Mouse (Mus musculus) stomach, postnatal 0 days (tissue): ENCODE results near the gene Stx6. TPM values are rescaled to one million over a fixed set of nuclear protein-coding genes. Genes with fewer than 3 reads are reported as not detected.
"Not testable (repeated sequence)": the region's sequence is repeated elsewhere in the genome, so short reads cannot be mapped to it uniquely, and the experiment has no call there.

Source experiments
- ATAC-seq: fragments of 200-750 bp; cut with Nextera tagmentation; 2 replicates; pipeline ENCODE4 v1.8.0; 2017; ENCODE audit not compliant: low FRiP score, low TSS enrichment
- DNase-seq: peaks from one replicate; pipeline ENCODE4 v3.0.0-alpha.2; 2016; ENCODE audit warnings: low spot score
- H3K27ac ChIP-seq: fragments of 300-500 bp; sonication (generic); replicated peaks from 2 replicates; pipeline ENCODE4 v1.5.1; 2014; ENCODE audit warnings: mild to moderate bottlenecking, control low read depth
- H3K27me3 ChIP-seq: fragments of 300-500 bp; sonication (generic); 2 replicates; pipeline ENCODE4 v1.6.1; 2014; ENCODE audit warnings: low read length; ENCODE audit not compliant: control insufficient read depth, insufficient read depth
- H3K36me3 ChIP-seq: fragments of 300-500 bp; sonication (generic); 2 replicates; pipeline ENCODE4 v1.6.1; 2014; ENCODE audit warnings: low read length, mixed read lengths; ENCODE audit not compliant: control insufficient read depth, insufficient read depth
- H3K4me1 ChIP-seq: fragments of 300-500 bp; sonication (generic); replicated peaks from 2 replicates; pipeline ENCODE4 v1.6.1; 2014; ENCODE audit warnings: antibody characterized with exemption; ENCODE audit not compliant: control insufficient read depth, insufficient read depth
- H3K4me2 ChIP-seq: fragments of 300-500 bp; sonication (generic); replicated peaks from 2 replicates; pipeline ENCODE4 v1.6.1; 2014; ENCODE audit warnings: low read depth, mild to moderate bottlenecking, control low read depth, moderate library complexity
- H3K4me3 ChIP-seq: fragments of 300-500 bp; sonication (generic); 2 replicates; pipeline ENCODE4 v1.5.1; 2014; ENCODE audit warnings: low read depth, low read length, control low read depth
- H3K9ac ChIP-seq: fragments of 300-500 bp; sonication (generic); 2 replicates; pipeline ENCODE4 v1.6.1; 2014; ENCODE audit warnings: mild to moderate bottlenecking, low read length, control low read depth, mixed read lengths
- H3K9me3 ChIP-seq: fragments of 300-500 bp; sonication (generic); 2 replicates; pipeline ENCODE4 v1.6.1; 2016; ENCODE audit warnings: low read length; ENCODE audit not compliant: control insufficient read depth
- CTCF ChIP-seq: IDR thresholded peaks from 2 replicates; pipeline ENCODE4 v1.5.1; 2016; ENCODE audit warnings: antibody characterized with exemption, low read depth, mild to moderate bottlenecking, moderate library complexity
- EP300 ChIP-seq: optimal IDR thresholded peaks from 2 replicates; pipeline ENCODE3; 2016; ENCODE audit warnings: antibody characterized with exemption
- WGBS: fragments of 180-500 bp; shearing (Covaris S2); extraction: QIAGEN DNeasy Blood & Tissue Kit; methylation state at CpG from one replicate; pipeline ENCODE4 v1.1.7; 2014; 5-methylcytosine and 5-hydroxymethylcytosine counted together
- polyA plus RNA-seq: library from polyadenylated mRNA; unstranded; fragments of >200 nt; fragmentation: Nextera tagmentation; extraction: Ambion mirVana; gene quantifications from 2 replicates; pipeline ENCODE4 v1.2.1, GENCODE M21; 2015

Stx6 gene
- polyA plus RNA-seq, 1 experiment from 2014 or later, result 39.0 TPM

DNA sequence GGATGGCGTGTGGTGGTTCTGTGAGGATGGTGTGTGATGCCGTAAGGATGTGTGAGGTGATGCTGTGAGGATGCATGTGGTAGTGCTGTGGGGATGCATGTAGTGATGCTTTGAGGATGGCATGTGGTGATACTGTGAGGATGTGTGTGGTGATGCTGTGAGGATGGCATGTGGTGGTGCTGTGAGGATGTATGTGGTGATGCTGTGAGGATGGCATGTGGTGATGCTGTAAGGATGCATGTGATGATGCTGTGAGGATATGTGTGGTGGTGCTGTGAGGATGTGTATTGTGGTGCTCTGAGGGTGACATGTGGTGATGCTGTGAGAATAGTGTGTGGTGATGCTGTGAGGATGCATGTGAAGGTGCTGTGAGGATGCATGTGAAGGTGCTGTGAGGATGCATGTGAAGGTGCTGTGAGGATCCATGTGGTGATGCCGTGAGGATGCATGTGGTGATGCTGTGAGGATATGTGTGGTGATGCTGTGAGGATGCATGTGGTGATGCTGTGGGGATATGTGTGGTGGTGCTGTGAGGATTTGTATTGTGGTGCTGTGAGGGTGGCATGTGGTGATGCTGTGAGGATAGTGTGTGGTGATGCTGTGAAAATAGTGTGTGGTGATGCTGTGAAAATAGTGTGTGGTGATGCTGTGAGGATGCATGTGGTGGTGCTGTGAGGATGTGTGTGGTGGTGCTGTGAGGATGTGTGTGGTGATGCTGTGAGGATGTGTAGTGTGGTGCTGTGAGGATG, 14.6 kb downstream of the Stx6 start:
- Histone ChIP-seq H3K9me3 (no peaks in the 10 kb centered on the region), H3K4me2 (no peak overlapping the region), H3K9ac (no peak overlapping the region), H3K4me3 (no peak overlapping the region), H3K4me1 (no peaks in the 10 kb centered on the region), H3K36me3 (0 out of 2 replicates have a peak, but pooled peaks cover 8% of the 10 kb centered on the region), H3K27me3 (no peaks in the 10 kb centered on the region), H3K27ac (no peak overlapping the region)
- no peak for DNase-seq
- WGBS, result 89% methylated on average over 3 of the region's 3 CpGs
- no peak for ATAC-seq
- TF ChIP-seq CTCF (no peak), EP300 (no peak)

- not testable (repeated sequence) for H3K9ac ChIP-seq, H3K27ac ChIP-seq, DNase-seq, H3K4me3 ChIP-seq, H3K36me3 ChIP-seq, H3K9me3 ChIP-seq, H3K27me3 ChIP-seq, H3K4me2 ChIP-seq, H3K4me1 ChIP-seq, ATAC-seq
- WGBS, result 76% methylated on average over 1 of the region's 1 CpGs
These were observed 15.1 kb downstream of the Stx6 start for GRCm38 (mm10) chr1:155173644-155174016.

DNA sequence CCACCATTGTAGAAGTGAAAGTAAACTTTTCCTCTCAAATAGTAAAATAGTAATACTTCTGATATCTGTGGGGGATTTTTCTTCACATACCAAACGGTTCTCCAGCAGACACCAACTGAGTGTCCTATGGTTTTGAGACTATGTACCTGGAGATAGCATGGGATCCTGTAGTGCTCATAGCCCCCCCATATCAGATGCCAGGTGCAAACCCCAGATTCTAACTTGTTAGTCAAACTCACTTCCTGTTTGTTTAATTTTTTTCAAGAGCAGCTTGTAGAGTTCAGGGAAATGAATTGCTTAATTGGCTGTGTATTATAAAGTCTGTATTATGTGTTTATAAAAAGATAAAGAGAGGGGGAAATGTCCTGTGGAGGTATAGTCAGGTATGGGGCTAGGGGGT, 15.9 kb downstream of the Stx6 start:
- TF ChIP-seq EP300 (no peak), CTCF (no peak)
- Histone ChIP-seq H3K9ac (no peak overlapping the region), H3K4me1 (no peaks in the 10 kb centered on the region), H3K9me3 (no peaks in the 10 kb centered on the region), H3K27ac (no peak overlapping the region), H3K36me3 (0 out of 2 replicates have a peak, but pooled peaks cover 8% of the 10 kb centered on the region), H3K4me2 (no peak overlapping the region), H3K27me3 (no peaks in the 10 kb centered on the region), H3K4me3 (no peak overlapping the region)
- DNase-seq, result no peak
- 81% methylated on average over 1 of the region's 1 CpGs for WGBS
- no peak for ATAC-seq

DNA sequence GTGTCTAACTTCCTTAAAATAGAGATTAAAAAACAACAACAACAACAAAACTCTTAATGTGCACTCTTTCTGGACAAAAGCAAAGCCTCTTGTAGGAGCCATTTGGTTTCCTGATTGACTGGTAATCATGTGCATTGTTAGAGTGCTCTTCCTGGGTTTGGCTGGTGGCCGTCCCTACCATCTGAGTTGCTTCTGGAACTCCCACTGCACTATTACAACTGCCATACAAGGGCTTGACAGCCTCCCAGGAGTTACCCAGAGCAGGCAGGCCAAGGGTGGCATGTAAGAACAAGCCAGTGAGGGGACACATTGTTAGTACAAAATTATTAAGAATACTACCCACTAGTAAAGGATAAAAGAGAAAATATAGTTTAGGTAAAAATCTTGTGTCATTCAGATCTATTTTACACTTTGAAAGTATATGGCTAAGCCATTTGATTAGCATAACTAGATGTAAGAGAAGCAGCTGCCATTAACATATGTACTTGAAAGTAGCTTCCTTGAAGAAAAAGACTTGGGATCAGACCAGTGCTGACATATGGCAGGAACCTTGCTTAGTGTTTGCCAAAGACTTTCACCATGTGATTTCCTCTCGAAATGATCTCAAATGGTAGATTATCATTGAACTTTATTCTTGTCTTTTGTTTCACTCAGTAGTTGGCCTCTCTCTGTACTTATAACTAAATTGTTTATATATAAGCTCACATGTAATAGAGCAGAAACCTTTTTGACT, 19.8 kb downstream of the Stx6 start:
- Histone ChIP-seq H3K9me3 (no peaks in the 10 kb centered on the region), H3K4me3 (no peak overlapping the region), H3K4me1 (no peaks in the 10 kb centered on the region), H3K4me2 (no peak overlapping the region), H3K27me3 (no peaks in the 10 kb centered on the region), H3K27ac (no peak overlapping the region), H3K36me3 (peaks cover 8% of the 10 kb centered on the region; the same call in 1 of the 2 replicates), H3K9ac (no peak overlapping the region)
- DNase-seq (no peak), ATAC-seq (no peak)
- TF ChIP-seq EP300, result no peak
- no peak for TF ChIP-seq CTCF
- 73% methylated on average over 2 of the region's 2 CpGs for WGBS

GRCm38 (mm10) chr1:155184191-155184590, 25.7 kb downstream of the Stx6 start:
- Histone ChIP-seq H3K4me1 (no peaks in the 10 kb centered on the region), H3K27ac (no peak overlapping the region), H3K9me3 (no peaks in the 10 kb centered on the region), H3K27me3 (no peaks in the 10 kb centered on the region), H3K4me3 (no peak overlapping the region), H3K9ac (no peak overlapping the region), H3K36me3 (no peaks in the 10 kb centered on the region; the same call in 1 of the 2 replicates), H3K4me2 (no peak overlapping the region)
- ATAC-seq (no peak), DNase-seq (no peak)
- TF ChIP-seq CTCF, result no peak
- TF ChIP-seq EP300, result no peak
- 68% methylated on average over 3 of the region's 3 CpGs for WGBS

GRCm38 (mm10) chr1:155188656-155189055, 30.1 kb downstream of the Stx6 start:
- TF ChIP-seq CTCF, result no peak
- no peak for TF ChIP-seq EP300
- no peak overlapping the region for H3K27ac ChIP-seq
- 92% methylated on average over 4 of the region's 4 CpGs for WGBS
- ATAC-seq (no peak), DNase-seq (no peak)
- H3K9me3 ChIP-seq, result no peaks in the 10 kb centered on the region
- no peaks in the 10 kb centered on the region for H3K27me3 ChIP-seq
- no peak overlapping the region for H3K4me3 ChIP-seq
- no peak overlapping the region for H3K4me2 ChIP-seq
- no peak overlapping the region for H3K9ac ChIP-seq
- H3K36me3 ChIP-seq, result no peaks in the 10 kb centered on the region
- no peaks in the 10 kb centered on the region; the same call in 1 of the 2 replicates for H3K4me1 ChIP-seq
